ENCODE assay signal across 8 mouse cellular contexts in the genomic region with DNA sequence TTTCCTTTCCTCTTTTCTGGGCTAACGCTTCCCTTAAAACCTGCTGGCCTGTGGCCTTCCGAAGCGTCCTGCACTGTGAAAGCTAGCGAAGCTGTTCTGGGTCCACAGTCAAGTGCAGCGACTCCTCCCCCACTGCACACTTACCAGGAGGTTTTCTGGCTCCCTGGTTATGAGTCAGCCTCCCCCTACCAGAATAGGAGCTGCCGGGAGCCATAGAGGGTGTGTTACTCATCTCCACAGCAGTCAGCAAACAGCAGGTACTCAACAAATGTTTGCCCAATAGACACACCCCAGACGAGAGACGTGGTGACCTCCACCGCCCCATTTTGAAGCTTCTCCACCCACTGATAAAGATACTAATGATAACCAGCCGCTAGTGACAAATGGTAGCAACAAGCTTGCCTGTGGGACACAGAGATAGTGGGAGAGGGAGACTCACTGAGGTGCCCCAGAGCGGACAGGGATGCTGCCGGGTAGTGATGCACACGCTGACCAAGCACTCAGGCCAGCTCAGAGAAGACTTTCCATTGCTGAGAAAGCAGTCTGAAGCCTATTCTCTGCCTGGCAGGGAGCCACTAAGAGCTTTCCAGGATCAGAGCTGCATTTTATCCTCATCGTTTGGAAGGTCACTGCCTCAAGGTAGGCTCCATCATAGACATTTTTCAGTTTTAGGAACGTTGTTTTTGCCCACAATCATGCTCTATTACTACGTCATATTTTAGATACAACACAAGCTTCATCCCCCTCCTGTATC. TPM values are rescaled to one million over a fixed set of nuclear protein-coding genes. Genes with fewer than 3 reads are reported as not detected.
DNase-seq lines count a peak whose midpoint lies in the region; ATAC-seq lines count a peak whose summit lies in the region.

No protein-coding gene starts in this region.

- peaks cover 4% of the 10 kb centered on the region; the same call in 1 of the 2 replicates for H3K36me3 ChIP-seq in hindbrain, embryonic 16.5 days (ENCODE audit: control insufficient read depth, insufficient read depth, low read length)
- H3K36me3 ChIP-seq in hindbrain, embryonic 13.5 days = peaks cover 2% of the 10 kb centered on the region
- no peaks in the 10 kb centered on the region; the same call in 1 of the 2 replicates for H3K36me3 ChIP-seq in liver, embryonic 11.5 days (ENCODE audit: control insufficient read depth, insufficient read depth, low read length)

- WGBS in hindbrain, embryonic 16.5 days = 63% methylated on average over 16 of the region's 16 CpGs
- 73% methylated on average over 16 of the region's 16 CpGs for WGBS in hindbrain, embryonic 13.5 days
- 21% methylated on average over 16 of the region's 16 CpGs for WGBS in liver, embryonic 11.5 days

- peaks cover 4% of the 10 kb centered on the region; the same call in 1 of the 2 replicates for H3K4me1 ChIP-seq in hindbrain, embryonic 16.5 days (ENCODE audit: control insufficient read depth, insufficient read depth, low read depth, low read length)
- H3K4me1 ChIP-seq in hindbrain, embryonic 13.5 days (replicated peaks) = 0 out of 2 replicates have a peak, but pooled peaks cover 6% of the 10 kb centered on the region
- peaks cover 23% of the 10 kb centered on the region for H3K4me1 ChIP-seq in liver, embryonic 11.5 days (replicated peaks; ENCODE audit: control insufficient read depth, insufficient read depth, low read length)

- peak; percentile 50; the same call in 1 of the 2 replicates for ATAC-seq in hindbrain, embryonic 16.5 days
- no peak; the same call in 1 of the 2 replicates for ATAC-seq in hindbrain, embryonic 13.5 days (ENCODE audit: low FRiP score)
- peak; percentile 91 for ATAC-seq in liver, embryonic 11.5 days (replicated peaks; ENCODE audit: low FRiP score)

- H3K9me3 ChIP-seq in hindbrain, embryonic 16.5 days (ENCODE audit: control insufficient read depth, low read length) = no peaks in the 10 kb centered on the region
- H3K9me3 ChIP-seq in hindbrain, embryonic 13.5 days = no peaks in the 10 kb centered on the region
- H3K9me3 ChIP-seq in liver, embryonic 11.5 days (ENCODE audit: control insufficient read depth, low read length) = no peaks in the 10 kb centered on the region

- DNase-seq in Muller cell, postnatal 12 days (ENCODE audit: inconsistent ontology term) = peak; percentile 47
- peak; percentile 29 for DNase-seq in embryo, embryonic 11 days
- DNase-seq in liver, embryonic 11.5 days (ENCODE audit: low spot score) = peak; percentile 68
- DNase-seq in spleen, postnatal 36 days (ENCODE audit: low spot score in 2 of 2) = peak; percentile 25 to 41
- DNase-seq in left cerebral cortex, adult 18-20 months (ENCODE audit: low spot score in 2 of 2) = no peak
- DNase-seq in thymus, postnatal 25 days = no peak

- no peaks in the 10 kb centered on the region for H3K27me3 ChIP-seq in hindbrain, embryonic 16.5 days (replicated peaks; ENCODE audit: control insufficient read depth, insufficient read depth, low read length)
- H3K27me3 ChIP-seq in hindbrain, embryonic 13.5 days = no peaks in the 10 kb centered on the region
- no peaks in the 10 kb centered on the region for H3K27me3 ChIP-seq in liver, embryonic 11.5 days (replicated peaks; ENCODE audit: control insufficient read depth, insufficient read depth, low read length)

- no peak overlapping the region for H3K4me2 ChIP-seq in hindbrain, embryonic 16.5 days (ENCODE audit: low read length)
- no peak overlapping the region for H3K4me2 ChIP-seq in hindbrain, embryonic 13.5 days
- H3K4me2 ChIP-seq in liver, embryonic 11.5 days = peak overlapping the region; percentile 49

- H3K4me3 ChIP-seq in hindbrain, embryonic 16.5 days (ENCODE audit: low read length) = no peak overlapping the region
- H3K4me3 ChIP-seq in hindbrain, embryonic 13.5 days = no peak overlapping the region
- H3K4me3 ChIP-seq in liver, embryonic 11.5 days (ENCODE audit: low read depth, low read length) = peak overlapping the region; percentile 48

- no peak overlapping the region for H3K9ac ChIP-seq in hindbrain, embryonic 16.5 days (ENCODE audit: low read depth, low read length)
- no peak overlapping the region for H3K9ac ChIP-seq in hindbrain, embryonic 13.5 days
- H3K9ac ChIP-seq in liver, embryonic 11.5 days (ENCODE audit: low read depth, low read length) = peak overlapping the region; percentile 53

- H3K27ac ChIP-seq in hindbrain, embryonic 16.5 days (ENCODE audit: low read depth, low read length) = peak overlapping the region; percentile 39; the same call in 1 of the 2 replicates
- no peak overlapping the region for H3K27ac ChIP-seq in hindbrain, embryonic 13.5 days
- H3K27ac ChIP-seq in liver, embryonic 11.5 days (ENCODE audit: low read depth, low read length) = peak overlapping the region; percentile 89

RNA-seq across cellular contexts. Expression of gene Atp8a1, which starts 31.5 kb away (rescaled TPM):
- polyA plus RNA-seq in hindbrain, embryonic 16.5 days (2015; fragmentation: Nextera tagmentation; extraction: Ambion mirVana) = 50.8 and 55.2 TPM in 2 replicates
- polyA plus RNA-seq in hindbrain, embryonic 13.5 days (2015; fragmentation: Nextera tagmentation; extraction: Ambion mirVana) = 43.8 and 44.7 TPM in 2 replicates
- 60.5 and 73.8 TPM in 2 replicates for polyA plus RNA-seq in liver, embryonic 11.5 days (2014; fragmentation: Nextera tagmentation; extraction: Ambion mirVana)
- 100 to 1,000 TPM; 169 to 192 TPM for total RNA-seq in left cerebral cortex, adult 18-20 months (2021)

Comparison
In these comparisons a context has a peak if more than half of its experiments do, and no peak if none do; other contexts are left out.
1. DNase-seq: peak in Muller cell, postnatal 12 days (single experiment), embryo, embryonic 11 days (single experiment), liver, embryonic 11.5 days (single experiment) and spleen, postnatal 36 days (2 of 2); none in left cerebral cortex, adult 18-20 months (0 of 2) and thymus, postnatal 25 days (single experiment).